Mouse (Mus musculus) subcutaneous adipose tissue, adult 2 months (tissue): ENCODE data around the gene Kiss1. TPM values are rescaled to one million over a fixed set of nuclear protein-coding genes. Genes with fewer than 3 reads are reported as not detected.

Source experiments
- polyA plus RNA-seq: library from polyadenylated mRNA; depleted of rRNA; stranded (reverse); fragments of >200 nt; gene quantifications from 2 replicates; pipeline ENCODE4 v1.2.3, GENCODE M21; 2012; ENCODE audit warnings: low replicate concordance; rRNA removed

The Kiss1 gene
- polyA plus RNA-seq = not detected in 2 replicates

GRCm38 (mm10) chr1:133321267-133321925 lies at the start of gene Kiss1:
TSS of gene Kiss1 (plus strand) at chr1:133321875.

GRCm38 (mm10) chr1:133309652-133310267 lies 11.9 kb upstream of the Kiss1 start, which contains the start of gene Golt1a:
TSS of gene Golt1a (plus strand) at chr1:133309800.

GRCm38 (mm10) chr1:133350210-133350609 lies 28.5 kb downstream of the Kiss1 start, which contains the start of gene Ren1:
TSS of gene Ren1 (plus strand) at chr1:133350510.

GRCm38 (mm10) chr1:133363276-133364021 lies 41.8 kb downstream of the Kiss1 start, which contains the start of gene Etnk2:
TSS of gene Etnk2 (plus strand) at chr1:133363572.

Other genes with a start within 250 kb of the Kiss1 start
- gene Ppp1r15b, start 190.7 kb upstream of the Kiss1 start, polyA plus RNA-seq = 18.7 and 31.0 TPM in 2 replicates
- gene Plekha6, start 157.7 kb upstream of the Kiss1 start, polyA plus RNA-seq = 18.7 and 27.9 TPM in 2 replicates
- 2.1 TPM in 1 of 2 replicates, not detected in the other for gene Golt1a, start 12.1 kb upstream of the Kiss1 start, polyA plus RNA-seq
- gene Ren1, start 28.6 kb downstream of the Kiss1 start, polyA plus RNA-seq = 0.72 and 1.8 TPM in 2 replicates
- 0.86 and 1.8 TPM in 2 replicates for gene Etnk2, start 41.7 kb downstream of the Kiss1 start, polyA plus RNA-seq
- gene Sox13, start 102.5 kb downstream of the Kiss1 start, polyA plus RNA-seq = 33.1 and 67.5 TPM in 2 replicates